Mouse (Mus musculus): ENCODE measurements around the gene Brd7.

DNA sequence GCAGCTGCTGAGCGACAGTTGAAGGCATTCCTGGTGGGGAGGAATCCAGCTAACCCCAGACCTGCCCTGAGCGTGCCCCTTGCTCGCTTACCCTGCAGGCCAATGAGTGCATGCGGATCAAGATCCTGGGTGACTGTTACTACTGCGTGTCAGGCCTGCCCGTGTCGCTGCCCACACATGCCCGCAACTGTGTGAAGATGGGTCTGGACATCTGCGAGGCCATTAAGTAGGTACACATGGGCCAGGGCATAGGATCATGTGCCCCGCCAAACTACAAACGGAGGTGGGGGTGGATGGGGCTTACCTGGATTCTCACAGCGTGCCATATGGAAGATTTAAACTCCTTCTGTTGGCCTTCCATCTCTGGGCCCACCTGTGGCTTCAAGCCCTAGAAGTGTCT is 48.0 kb downstream of the Brd7 start:
- TF ChIP-seq CTCF (conservative IDR thresholded peaks at IDR 0.05; ENCODE audit: low read length) (no peak), NANOG (IDR thresholded peaks at IDR 0.05; ENCODE audit: borderline replicate concordance, low read length) (no peak), POU5F1 (IDR thresholded peaks at IDR 0.05; ENCODE audit: borderline replicate concordance, low read length) (no peak)
